13 mouse cellular contexts compared by ENCODE assay signal in genomic region chr9:101730136-101730535, GRCm38 (mm10).
"Had no signal": no experiment of that assay in that cellular context is flagged by ENCODE, and none has a peak within 500 bp of the region (broad histone marks: within the 10 kb centered on the region; RNA-seq: fewer than 3 reads in every experiment).

No protein-coding gene starts in this region.

- H3K4me1 ChIP-seq: liver, embryonic 12.5 days had no signal

- DNase-seq: kidney, postnatal 25 days; lung, embryonic 14.5 days; lung, postnatal 10 days; lung, postnatal 4 days; right cerebral cortex, adult 18-20 months; right cerebral cortex, postnatal 25 days; thymus, postnatal 4 days had no signal

- H3K4me3 ChIP-seq: kidney, embryonic 15.5 days; left cerebral cortex, adult 2 months; limb, embryonic 15.5 days; liver, embryonic 12.5 days had no signal

- H3K9me3 ChIP-seq: kidney, embryonic 15.5 days; limb, embryonic 15.5 days; liver, embryonic 12.5 days had no signal

- H3K4me2 ChIP-seq: kidney, embryonic 15.5 days; limb, embryonic 15.5 days; liver, embryonic 12.5 days; lung, embryonic 14.5 days; midbrain, embryonic 11.5 days had no signal

- H3K9ac ChIP-seq: kidney, embryonic 15.5 days; limb, embryonic 15.5 days; liver, embryonic 12.5 days; lung, embryonic 14.5 days had no signal

- ATAC-seq: liver, embryonic 12.5 days had no signal

- H3K36me3 ChIP-seq: kidney, embryonic 15.5 days; limb, embryonic 15.5 days; liver, embryonic 12.5 days had no signal

- H3K27ac ChIP-seq: kidney, embryonic 15.5 days; left cerebral cortex, adult 2 months; limb, embryonic 15.5 days; liver, embryonic 12.5 days; stomach, postnatal 0 days had no signal

- H3K27me3 ChIP-seq: limb, embryonic 15.5 days; liver, embryonic 12.5 days had no signal
